Mouse (Mus musculus) lung, adult 2 months (tissue): ENCODE measurements around the gene Ogfrl1.

ENCODE experiments used
- CTCF ChIP-seq: fragments of 200-500 bp; IDR thresholded peaks from 2 replicates; pipeline ENCODE4 v1.5.1; 2011; ENCODE audit warnings: mild to moderate bottlenecking, low read length, control low read depth; ENCODE audit not compliant: insufficient read depth
- POLR2A ChIP-seq: fragments of 200-500 bp; IDR thresholded peaks from 2 replicates; pipeline ENCODE4 v1.6.1; 2011; ENCODE audit warnings: low read depth, mild to moderate bottlenecking, control low read depth, low read length, borderline replicate concordance; ENCODE audit errors: extremely low read depth

GRCm38 (mm10) chr1:23418059-23418458 lies 20.5 kb upstream of the Ogfrl1 start:
- no peak for TF ChIP-seq CTCF
- no peak for TF ChIP-seq POLR2A
